Mouse (Mus musculus): ENCODE measurements at regions not wholly inside any gene's neighbourhood (a gene's known extent, or its start where the extent isn't known, plus 50 kb on each side); places are given as distances from the start of the nearest gene placed in this dataset.

DNA sequence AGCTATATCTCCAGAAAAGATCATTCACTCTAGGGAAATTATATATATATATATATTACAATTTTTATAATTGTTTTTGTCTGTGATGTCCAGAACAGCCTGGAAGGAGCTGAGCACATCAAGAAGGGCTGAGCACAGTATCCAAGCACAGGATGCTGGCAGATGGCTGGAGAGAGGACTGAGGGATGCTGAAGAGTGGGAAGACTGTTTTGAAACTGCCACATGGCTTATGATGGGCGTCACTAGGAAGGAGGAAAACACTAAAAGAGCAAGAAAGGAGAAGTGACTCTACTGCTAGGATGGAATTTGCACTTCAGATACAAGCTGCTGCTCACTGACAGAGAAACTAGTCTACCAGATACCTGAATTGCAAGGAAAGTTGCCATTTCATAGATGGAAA lies 50.4 kb upstream of the Atg10 start:
- DNase-seq (ENCODE audit: low spot score in 2 of 2), result peak in 1 of 2 experiments; percentile 11

GRCm38 (mm10) chr13:91274615-91275014 lies 50.8 kb upstream of the Atg10 start:
- no peak for DNase-seq (ENCODE audit: low spot score in 2 of 2)

DNA sequence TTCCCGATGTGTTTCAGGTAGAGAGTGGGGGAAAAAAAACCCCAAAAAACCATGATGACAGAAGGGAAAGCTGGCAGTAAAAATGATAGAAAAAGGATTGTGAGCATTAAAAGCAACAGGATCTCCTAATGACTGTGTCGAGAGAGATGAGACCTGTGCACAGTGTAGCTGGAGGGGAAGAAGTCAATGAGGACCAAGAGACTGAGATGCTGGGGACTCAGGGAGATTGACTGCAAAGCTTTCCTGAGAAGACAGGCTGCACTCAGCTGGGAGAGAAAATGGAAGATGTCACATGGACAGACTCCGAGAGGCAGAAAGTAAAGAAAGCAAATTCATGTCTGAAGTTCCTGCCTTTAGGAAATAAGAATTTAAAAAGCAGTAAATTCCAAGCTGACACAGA lies 55.7 kb upstream of the Atg10 start:
- no peak for DNase-seq (ENCODE audit: low spot score in 2 of 2)

GRCm38 (mm10) chr13:91295552-91296170 lies 71.9 kb upstream of the Atg10 start:
- DNase-seq (ENCODE audit: low spot score in 2 of 2), result no peak

- no peak for DNase-seq (ENCODE audit: low spot score in 2 of 2)
Measured at GRCm38 (mm10) chr13:91296521-91297160, 72.9 kb upstream of the Atg10 start.

GRCm38 (mm10) chr13:91301849-91302248 lies 78.1 kb upstream of the Atg10 start:
- DNase-seq (ENCODE audit: low spot score in 2 of 2), result no peak

GRCm38 (mm10) chr13:91305697-91306405 lies 82.1 kb upstream of the Atg10 start:
- DNase-seq (ENCODE audit: low spot score in 2 of 2), result no peak

DNA sequence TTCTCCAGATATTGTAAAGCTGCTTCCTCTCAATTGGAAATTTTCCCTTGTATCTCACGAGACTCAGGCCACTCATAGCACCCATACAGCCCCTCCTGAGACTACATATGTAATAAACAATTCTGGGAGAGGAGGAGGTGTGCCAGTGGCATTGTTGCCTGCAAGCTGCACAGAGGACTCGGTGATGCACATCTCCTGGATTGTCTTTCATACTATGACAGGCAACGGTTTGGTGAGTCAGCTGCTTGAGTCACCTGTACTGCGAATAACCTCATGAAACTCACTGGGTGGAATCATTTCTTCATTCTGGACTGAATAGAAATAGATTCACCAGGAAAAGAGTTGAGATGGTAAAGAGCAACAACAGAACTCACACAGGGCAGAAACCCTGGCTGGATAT lies 82.8 kb upstream of the Atg10 start:
- DNase-seq (ENCODE audit: low spot score in 2 of 2), result no peak

DNA sequence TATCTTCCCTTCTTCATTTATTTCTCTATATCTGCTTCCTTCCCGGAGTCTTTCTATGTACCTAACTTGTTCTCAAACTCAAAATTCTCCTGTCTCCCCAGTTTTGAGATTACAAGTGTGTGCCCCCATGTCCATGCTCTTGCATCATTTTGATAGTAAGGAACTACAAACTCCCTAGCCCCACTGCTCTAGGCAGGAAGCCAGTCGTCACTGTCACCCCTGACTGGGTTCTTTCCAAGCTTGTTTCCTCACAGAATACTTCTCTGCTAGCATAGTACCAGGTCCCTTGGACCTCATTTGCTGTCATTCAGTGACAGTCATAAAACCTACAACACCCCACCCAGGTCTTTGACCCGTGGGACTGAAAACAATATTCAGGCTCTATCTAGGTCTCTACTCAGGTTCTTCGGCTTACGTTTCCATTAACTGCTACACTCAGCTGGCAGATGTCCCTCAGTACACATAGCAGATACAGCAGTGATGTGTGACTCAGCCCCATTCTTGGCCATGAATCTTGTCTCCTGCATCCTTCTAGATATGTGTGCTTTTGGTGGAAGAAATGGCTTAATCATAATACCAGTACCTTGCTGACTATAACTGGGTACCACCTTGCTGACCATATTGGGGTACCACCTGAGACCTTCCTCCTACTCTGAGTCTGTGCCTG lies 89.3 kb upstream of the Atg10 start:
- no peak for DNase-seq (ENCODE audit: low spot score in 2 of 2)

GRCm38 (mm10) chr13:91322331-91322730 lies 98.6 kb upstream of the Atg10 start:
- DNase-seq (ENCODE audit: low spot score in 2 of 2), result no peak

- no peak for DNase-seq (ENCODE audit: low spot score in 2 of 2)
Measured at GRCm38 (mm10) chr13:91326834-91327233, 103.1 kb upstream of the Atg10 start.

DNA sequence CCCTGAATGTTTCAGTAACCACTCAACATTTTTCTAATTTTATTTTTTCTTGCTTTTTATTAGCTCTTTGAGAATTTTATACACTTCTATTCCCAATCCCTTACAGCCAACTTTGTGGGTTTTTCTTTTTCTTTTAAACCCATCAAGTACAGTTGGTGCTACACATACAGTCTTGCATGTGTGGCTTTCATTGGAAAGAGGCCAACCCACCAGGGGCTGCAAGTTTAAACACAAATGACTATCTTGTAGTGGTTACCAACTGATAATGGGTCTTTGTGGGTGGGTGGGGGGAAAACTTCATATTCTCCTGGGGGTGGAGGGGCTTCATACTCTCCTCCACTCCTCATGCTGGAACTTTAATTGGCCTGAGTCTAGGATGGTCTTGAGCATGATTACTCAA lies 110.5 kb upstream of the Atg10 start:
- no peak for DNase-seq (ENCODE audit: low spot score in 2 of 2)

DNA sequence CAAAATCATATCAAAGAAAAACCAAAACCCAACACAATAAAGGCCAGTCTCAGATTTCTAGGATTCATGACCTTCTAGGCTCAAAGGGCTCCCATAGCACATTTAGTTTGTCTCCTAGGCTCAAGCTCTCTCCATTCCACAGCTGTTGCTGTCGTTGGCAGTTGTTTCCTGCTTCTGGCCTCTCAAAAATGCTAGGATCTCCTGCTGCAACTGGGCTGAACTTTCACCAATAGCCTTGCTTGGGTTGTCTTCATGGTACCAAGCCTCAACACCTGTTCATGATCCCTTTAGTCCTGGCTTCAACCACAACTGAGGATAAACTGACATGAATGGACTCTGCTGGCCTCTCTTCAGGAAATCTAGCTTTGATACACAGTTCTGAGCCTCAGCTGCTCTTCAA lies 115.9 kb upstream of the Ssbp2 start:
- no peak for DNase-seq (ENCODE audit: low spot score in 2 of 2)

DNA sequence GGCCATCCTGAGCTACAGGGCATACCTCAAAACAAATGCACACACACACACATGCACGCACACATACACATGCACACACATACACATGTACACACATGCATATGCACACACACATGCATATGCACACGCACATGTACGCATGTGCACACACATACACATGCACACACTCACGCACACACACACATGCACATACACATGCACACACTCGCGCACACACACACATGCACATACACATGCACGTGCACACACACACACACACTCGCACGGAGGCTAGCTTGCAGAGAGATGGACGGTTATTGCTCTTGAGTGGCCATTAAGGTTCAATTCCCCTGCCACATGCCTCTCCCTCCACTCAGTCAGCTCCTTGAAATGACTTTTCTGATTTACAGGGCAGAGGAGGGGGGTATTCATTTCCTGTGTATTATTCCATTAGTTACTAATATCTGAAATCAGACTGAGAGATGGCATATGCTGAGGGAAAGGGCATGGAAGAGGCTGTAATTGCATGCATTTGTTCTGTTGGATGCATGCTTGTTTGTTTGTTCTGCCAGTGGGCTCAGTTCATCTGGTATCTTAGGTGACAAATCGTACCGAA lies 111.5 kb upstream of the Ssbp2 start:
- DNase-seq (ENCODE audit: low spot score in 2 of 2), result no peak

DNA sequence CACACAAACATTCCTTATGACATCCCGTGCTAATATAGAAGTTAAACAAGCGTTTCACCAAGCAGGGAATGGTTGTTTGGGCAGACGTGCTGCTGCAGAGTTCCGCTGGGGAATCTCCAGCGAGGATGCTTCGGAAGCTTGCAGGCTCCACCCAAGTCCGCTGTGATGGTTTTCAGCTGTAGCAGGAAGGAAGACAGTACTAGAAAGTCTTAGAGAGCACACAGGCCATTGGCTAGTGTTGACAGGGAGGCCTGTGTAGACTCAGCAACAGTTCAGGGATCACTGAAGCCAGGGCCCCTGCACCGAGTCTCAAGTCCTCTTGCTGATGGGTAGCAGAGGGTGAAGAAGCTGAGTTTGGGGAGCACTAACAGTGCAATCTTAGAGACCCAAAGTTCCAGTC lies 107.8 kb upstream of the Ssbp2 start:
- DNase-seq (ENCODE audit: low spot score in 2 of 2), result no peak

- DNase-seq (ENCODE audit: low spot score in 2 of 2), result no peak
Measured at GRCm38 (mm10) chr13:91356516-91356915, 103.6 kb upstream of the Ssbp2 start.

DNA sequence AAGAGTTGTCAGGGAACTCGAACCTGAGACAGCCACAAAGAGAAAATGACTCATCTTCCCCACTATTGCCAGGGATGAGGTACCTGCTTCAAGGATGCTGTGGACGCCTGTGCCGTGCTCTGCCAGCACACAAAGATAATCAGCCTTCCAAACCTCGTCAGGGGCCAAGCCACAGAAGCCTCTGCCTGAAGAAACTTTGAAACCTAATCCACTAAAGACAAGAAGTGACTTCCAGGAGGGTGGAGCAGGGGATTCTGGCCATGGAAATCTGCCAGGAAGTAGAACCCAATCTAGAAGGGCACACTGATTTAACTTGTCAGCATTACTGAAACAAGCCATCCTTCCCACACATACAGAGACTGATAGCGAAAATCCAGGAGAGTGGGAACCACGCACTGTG lies 100.0 kb upstream of the Ssbp2 start:
- DNase-seq (ENCODE audit: low spot score in 2 of 2), result no peak

GRCm38 (mm10) chr13:91365270-91365952 lies 94.7 kb upstream of the Ssbp2 start:
- peak; percentile 84 to 86 for DNase-seq (ENCODE audit: low spot score in 2 of 2)

DNA sequence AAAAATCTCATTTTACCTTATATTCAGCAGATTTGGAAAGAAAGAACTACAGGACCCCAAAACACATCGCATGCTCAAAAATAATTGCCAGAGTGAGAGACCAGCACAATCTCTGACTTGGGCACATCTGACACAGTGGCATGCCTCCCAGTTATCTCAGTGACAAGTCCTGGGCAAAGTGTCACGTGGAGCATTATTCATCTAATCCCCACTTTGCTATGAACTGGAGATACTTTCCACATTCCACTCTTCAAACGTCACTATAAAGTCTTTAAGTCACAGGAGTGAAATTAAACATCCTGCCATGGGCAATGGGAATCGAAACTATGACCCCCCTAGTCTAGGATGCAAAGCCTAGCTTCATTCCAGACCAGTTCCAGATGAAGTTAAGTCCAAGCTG lies 93.5 kb upstream of the Ssbp2 start:
- DNase-seq (ENCODE audit: low spot score in 2 of 2), result no peak

- no peak for DNase-seq (ENCODE audit: low spot score in 2 of 2)
Measured at GRCm38 (mm10) chr13:91367896-91368556, 92.1 kb upstream of the Ssbp2 start.

- DNase-seq (ENCODE audit: low spot score in 2 of 2), result no peak
Measured at GRCm38 (mm10) chr13:91368664-91369063, 91.4 kb upstream of the Ssbp2 start.

Data from frontal cortex, postnatal 14 days (tissue).